Mouse (Mus musculus): ENCODE measurements around the gene Lhfpl4. TPM values are rescaled to one million over a fixed set of nuclear protein-coding genes. Genes with fewer than 3 reads are reported as not detected.

Lhfpl4 gene
- total RNA-seq (2012; rRNA removed) = 5.2 and 5.9 TPM in 2 replicates

DNA sequence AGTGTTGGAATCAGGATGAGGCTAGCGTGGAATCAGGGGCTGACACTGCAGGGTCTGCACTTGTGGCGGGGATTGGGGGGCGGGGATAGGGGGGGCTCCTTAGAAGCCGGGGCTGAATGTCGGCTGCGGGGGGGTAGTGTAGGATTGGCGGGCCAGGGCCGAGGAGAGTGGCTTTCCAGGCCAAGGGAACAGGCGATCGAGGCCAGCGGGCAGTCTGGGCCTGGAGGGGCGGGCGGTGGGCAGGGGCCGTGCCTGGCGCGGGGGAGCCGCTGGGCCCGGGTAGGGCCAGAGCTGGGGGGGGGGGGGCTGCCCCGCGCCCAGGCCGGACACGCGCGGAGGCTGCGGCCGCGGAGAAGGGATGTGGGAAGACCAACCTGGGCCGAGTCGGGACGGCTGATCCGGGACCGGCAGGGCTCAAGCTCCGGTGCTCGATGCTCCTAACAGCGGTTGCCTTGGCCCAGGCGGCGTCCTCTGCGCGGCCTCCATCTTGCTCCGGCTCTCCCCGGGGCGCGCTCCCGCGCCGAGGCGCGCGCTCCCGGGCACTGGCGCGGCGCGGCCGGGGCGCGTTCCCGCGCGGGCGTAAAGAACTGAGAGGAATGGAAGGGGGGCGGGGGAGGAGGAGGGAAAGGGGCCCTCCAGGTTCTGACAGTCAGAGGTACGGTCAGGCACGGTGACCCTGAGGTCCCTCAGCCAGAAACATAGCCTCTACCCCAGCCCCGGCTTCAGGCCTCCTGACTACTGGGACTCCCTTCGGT is at the start of gene Lhfpl4:
Lhfpl4 (minus strand) TSS at position 544 of the 755 bp plus-strand sequence.
- in situ Hi-C loops (cut with MboI; ENCODE audit: low sequenced_read_pairs in 2 of 2, unreplicated experiment in 2 of 2) = no loop called here
- no peak for DNase-seq (ENCODE audit: low read depth, low spot score)
- Histone ChIP-seq H3K9me3 (ENCODE audit: control insufficient read depth, insufficient read depth, low read depth, low read length) (no peaks in the 10 kb centered on the region), H3K4me3 (ENCODE audit: insufficient read depth in 1 of 2, low read depth in 1 of 2, low read length in 2 of 2, poor library complexity in 1 of 2, severe bottlenecking in 1 of 2) (peak within 1 kb of the TSS; percentile 84 to 86), H3K36me3 (ENCODE audit: control insufficient read depth, insufficient read depth, low read length, poor library complexity, severe bottlenecking) (no peaks in the 10 kb centered on the region), H3K9ac (ENCODE audit: insufficient read depth, low read depth, low read length, poor library complexity, severe bottlenecking) (peak within 1 kb of the TSS; percentile 81), H3K4me1 (ENCODE audit: control insufficient read depth in 2 of 2, insufficient read depth in 2 of 2, low read length in 2 of 2, poor library complexity in 1 of 2) (peaks cover 1 to 4% of the 10 kb centered on the region in 2 experiments; a peak in 2 of 4 replicates), H3K27ac (ENCODE audit: insufficient read depth, low read depth, low read length, poor library complexity, severe bottlenecking) (no peak within 1 kb of the TSS)
- TF ChIP-seq MAFK (IDR thresholded peaks at IDR 0.05; ENCODE audit: insufficient read depth, low read depth, low read length) = no peak
- TF ChIP-seq CHD2 (IDR thresholded peaks at IDR 0.05; ENCODE audit: low read depth, low read length) = no peak
- TF ChIP-seq ZC3H11A (IDR thresholded peaks at IDR 0.05; ENCODE audit: borderline replicate concordance, low read depth, low read length) = no peak
- TF ChIP-seq ZNF384 (IDR thresholded peaks at IDR 0.05; ENCODE audit: low read depth, low read length) = no peak
- TF ChIP-seq HCFC1 (IDR thresholded peaks at IDR 0.05; ENCODE audit: borderline replicate concordance, insufficient read depth, low read length) = no peak

DNA sequence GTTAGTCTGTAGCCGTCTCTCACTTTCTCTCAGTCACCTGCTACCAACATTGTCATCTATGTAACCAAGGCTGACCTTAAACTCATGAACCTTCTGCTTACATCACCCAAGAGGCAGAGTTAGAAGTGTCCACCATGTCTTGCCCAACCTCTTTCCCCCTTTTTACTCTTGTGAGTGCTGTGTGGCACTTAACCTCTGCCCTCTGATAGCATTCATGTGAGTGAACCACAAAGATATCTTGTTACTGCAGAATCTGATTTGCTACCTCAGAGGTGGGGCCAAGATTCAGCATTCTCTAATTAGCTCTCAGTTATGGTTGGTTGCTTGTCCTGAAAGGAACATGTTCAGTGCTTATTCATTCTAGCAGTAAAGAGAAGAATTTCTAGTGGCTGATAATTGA is 47.6 kb upstream of the Lhfpl4 start:
- TF ChIP-seq ZC3H11A (IDR thresholded peaks at IDR 0.05; ENCODE audit: borderline replicate concordance, low read depth, low read length) = no peak
- TF ChIP-seq ZNF384 (IDR thresholded peaks at IDR 0.05; ENCODE audit: low read depth, low read length) = no peak
- TF ChIP-seq CHD2 (IDR thresholded peaks at IDR 0.05; ENCODE audit: low read depth, low read length) = no peak
- no peak for TF ChIP-seq MAFK (IDR thresholded peaks at IDR 0.05; ENCODE audit: insufficient read depth, low read depth, low read length)
- no peak for TF ChIP-seq HCFC1 (IDR thresholded peaks at IDR 0.05; ENCODE audit: borderline replicate concordance, insufficient read depth, low read length)
- H3K4me3 ChIP-seq (ENCODE audit: insufficient read depth in 1 of 2, low read depth in 1 of 2, low read length in 2 of 2, poor library complexity in 1 of 2, severe bottlenecking in 1 of 2) = no peak overlapping the region
- H3K9me3 ChIP-seq (ENCODE audit: control insufficient read depth, insufficient read depth, low read depth, low read length) = no peaks in the 10 kb centered on the region
- H3K4me1 ChIP-seq (ENCODE audit: control insufficient read depth in 2 of 2, insufficient read depth in 2 of 2, low read length in 2 of 2, poor library complexity in 1 of 2) = peaks cover 0 to 3% of the 10 kb centered on the region in 2 experiments; a peak in 1 of 4 replicates
- no peak overlapping the region for H3K9ac ChIP-seq (ENCODE audit: insufficient read depth, low read depth, low read length, poor library complexity, severe bottlenecking)
- in situ Hi-C loops (cut with MboI; ENCODE audit: low sequenced_read_pairs in 2 of 2, unreplicated experiment in 2 of 2) = no loop called here
- no peak for DNase-seq (ENCODE audit: low read depth, low spot score)
- H3K36me3 ChIP-seq (ENCODE audit: control insufficient read depth, insufficient read depth, low read length, poor library complexity, severe bottlenecking) = peaks cover 9% of the 10 kb centered on the region; the same call in 1 of the 2 replicates
- no peak overlapping the region for H3K27ac ChIP-seq (ENCODE audit: insufficient read depth, low read depth, low read length, poor library complexity, severe bottlenecking)

DNA sequence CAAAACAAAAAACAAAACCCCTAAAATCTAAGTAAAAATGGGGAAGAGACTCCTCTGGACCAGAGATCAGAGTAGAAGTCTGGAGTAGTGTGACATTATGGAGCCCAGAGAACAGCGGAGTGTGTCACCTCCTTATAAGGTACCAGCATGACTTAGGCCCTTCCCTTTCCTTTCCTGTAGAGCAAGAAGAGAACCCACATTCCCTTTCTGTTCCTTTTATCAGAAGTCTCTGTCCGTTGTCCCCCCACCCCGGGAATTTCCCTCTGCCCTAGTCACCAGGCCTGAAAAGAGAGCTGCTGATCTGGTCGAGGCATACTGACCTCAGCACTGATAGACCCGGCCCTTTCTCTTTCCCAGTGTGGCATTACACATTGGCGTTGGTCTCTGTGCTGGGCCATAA is 43.3 kb upstream of the Lhfpl4 start:
- Histone ChIP-seq H3K9ac (ENCODE audit: insufficient read depth, low read depth, low read length, poor library complexity, severe bottlenecking) (peak overlapping the region; percentile 86), H3K4me3 (ENCODE audit: insufficient read depth in 1 of 2, low read depth in 1 of 2, low read length in 2 of 2, poor library complexity in 1 of 2, severe bottlenecking in 1 of 2) (peak overlapping the region; percentile 89 to 94), H3K4me1 (ENCODE audit: control insufficient read depth in 2 of 2, insufficient read depth in 2 of 2, low read length in 2 of 2, poor library complexity in 1 of 2) (peaks cover 0 to 2% of the 10 kb centered on the region in 2 experiments; a peak in 1 of 4 replicates), H3K36me3 (ENCODE audit: control insufficient read depth, insufficient read depth, low read length, poor library complexity, severe bottlenecking) (peaks cover 7% of the 10 kb centered on the region; the same call in 1 of the 2 replicates), H3K9me3 (ENCODE audit: control insufficient read depth, insufficient read depth, low read depth, low read length) (no peaks in the 10 kb centered on the region), H3K27ac (ENCODE audit: insufficient read depth, low read depth, low read length, poor library complexity, severe bottlenecking) (no peak overlapping the region)
- in situ Hi-C loops (cut with MboI; ENCODE audit: low sequenced_read_pairs in 2 of 2, unreplicated experiment in 2 of 2) = no loop called here
- TF ChIP-seq ZNF384 (IDR thresholded peaks at IDR 0.05; ENCODE audit: low read depth, low read length) = no peak
- no peak for TF ChIP-seq ZC3H11A (IDR thresholded peaks at IDR 0.05; ENCODE audit: borderline replicate concordance, low read depth, low read length)
- no peak for TF ChIP-seq MAFK (IDR thresholded peaks at IDR 0.05; ENCODE audit: insufficient read depth, low read depth, low read length)
- no peak for TF ChIP-seq HCFC1 (IDR thresholded peaks at IDR 0.05; ENCODE audit: borderline replicate concordance, insufficient read depth, low read length)
- TF ChIP-seq CHD2 (IDR thresholded peaks at IDR 0.05; ENCODE audit: low read depth, low read length) = no peak
- DNase-seq (ENCODE audit: low read depth, low spot score) = no peak

GRCm38 (mm10) chr6:113237542-113238270 is 42.5 kb upstream of the Lhfpl4 start, which contains the start of gene Mtmr14:
TSS of gene Mtmr14 (plus strand) at chr6:113237843.
- Histone ChIP-seq H3K36me3 (ENCODE audit: control insufficient read depth, insufficient read depth, low read length, poor library complexity, severe bottlenecking) (peaks cover 7% of the 10 kb centered on the region; the same call in 1 of the 2 replicates), H3K27ac (ENCODE audit: insufficient read depth, low read depth, low read length, poor library complexity, severe bottlenecking) (peak within 1 kb of the TSS; percentile 3; the same call in 1 of the 2 replicates), H3K4me1 (ENCODE audit: control insufficient read depth in 2 of 2, insufficient read depth in 2 of 2, low read length in 2 of 2, poor library complexity in 1 of 2) (peaks cover 0 to 2% of the 10 kb centered on the region in 2 experiments; a peak in 1 of 4 replicates), H3K9ac (ENCODE audit: insufficient read depth, low read depth, low read length, poor library complexity, severe bottlenecking) (peak within 1 kb of the TSS; percentile 86), H3K9me3 (ENCODE audit: control insufficient read depth, insufficient read depth, low read depth, low read length) (no peaks in the 10 kb centered on the region), H3K4me3 (ENCODE audit: insufficient read depth in 1 of 2, low read depth in 1 of 2, low read length in 2 of 2, poor library complexity in 1 of 2, severe bottlenecking in 1 of 2) (peak within 1 kb of the TSS; percentile 89 to 94)
- peak; percentile 98 for DNase-seq (ENCODE audit: low read depth, low spot score)
- in situ Hi-C loops (cut with MboI; ENCODE audit: low sequenced_read_pairs in 2 of 2, unreplicated experiment in 2 of 2) = no loop called here
- TF ChIP-seq ZNF384 (IDR thresholded peaks at IDR 0.05; ENCODE audit: low read depth, low read length) = no peak
- TF ChIP-seq ZC3H11A (IDR thresholded peaks at IDR 0.05; ENCODE audit: borderline replicate concordance, low read depth, low read length) = no peak
- 0 out of 2 replicates have a peak, but pooled peaks have one; percentile 30 for TF ChIP-seq HCFC1 (IDR thresholded peaks at IDR 0.05; ENCODE audit: borderline replicate concordance, insufficient read depth, low read length)
- TF ChIP-seq MAFK (IDR thresholded peaks at IDR 0.05; ENCODE audit: insufficient read depth, low read depth, low read length) = no peak
- TF ChIP-seq CHD2 (IDR thresholded peaks at IDR 0.05; ENCODE audit: low read depth, low read length) = 0 out of 2 replicates have a peak, but pooled peaks have one; percentile 25

Measured in ES-E14 (cell line).